8 mouse cellular contexts compared by ENCODE assay signal in genomic region chr9:114887699-114888098, GRCm38 (mm10). TPM values are rescaled to one million over a fixed set of nuclear protein-coding genes. Genes with fewer than 3 reads are reported as not detected.
DNase-seq lines count a peak whose midpoint lies in the region; ATAC-seq lines count a peak whose summit lies in the region.

No protein-coding gene starts in this region.

- peaks cover 11% of the 10 kb centered on the region; the same call in 1 of the 2 replicates for H3K4me1 ChIP-seq in midbrain, embryonic 10.5 days
- no peaks in the 10 kb centered on the region for H3K4me1 ChIP-seq in midbrain, embryonic 13.5 days (replicated peaks)
- H3K4me1 ChIP-seq in embryonic facial prominence, embryonic 11.5 days (ENCODE audit: control insufficient read depth, insufficient read depth, low read length) = no peaks in the 10 kb centered on the region

- DNase-seq in cerebellum, postnatal 14 days = peak; percentile 43 to 75
- DNase-seq in midbrain, embryonic 10.5 days (ENCODE audit: low spot score) = peak; percentile 27
- DNase-seq in embryonic facial prominence, embryonic 11.5 days (ENCODE audit: low spot score) = peak; percentile 37
- peak; percentile 32 for DNase-seq in naive thymus-derived CD4-positive, alpha-beta T cell, adult 2 months (ENCODE audit: low read depth)
- no peak for DNase-seq in layer of hippocampus, adult 11-12 months (ENCODE audit: low spot score)
- no peak for DNase-seq in right cerebral cortex, postnatal 4 days

- H3K4me2 ChIP-seq in midbrain, embryonic 13.5 days (replicated peaks) = no peak overlapping the region
- no peak overlapping the region for H3K4me2 ChIP-seq in embryonic facial prominence, embryonic 11.5 days (ENCODE audit: low read depth, low read length)

- H3K27ac ChIP-seq in midbrain, embryonic 10.5 days (replicated peaks) = no peak overlapping the region
- no peak overlapping the region for H3K27ac ChIP-seq in midbrain, embryonic 13.5 days
- no peak overlapping the region for H3K27ac ChIP-seq in embryonic facial prominence, embryonic 11.5 days (replicated peaks; ENCODE audit: low read depth, low read length)

- H3K4me3 ChIP-seq in midbrain, embryonic 10.5 days = no peak overlapping the region
- no peak overlapping the region for H3K4me3 ChIP-seq in midbrain, embryonic 13.5 days (replicated peaks)
- H3K4me3 ChIP-seq in embryonic facial prominence, embryonic 11.5 days (ENCODE audit: low read depth, low read length) = no peak overlapping the region

- H3K36me3 ChIP-seq in midbrain, embryonic 10.5 days = no peaks in the 10 kb centered on the region
- no peaks in the 10 kb centered on the region for H3K36me3 ChIP-seq in midbrain, embryonic 13.5 days
- no peaks in the 10 kb centered on the region for H3K36me3 ChIP-seq in embryonic facial prominence, embryonic 11.5 days (replicated peaks; ENCODE audit: control insufficient read depth, insufficient read depth, low read depth, low read length)

- no peaks in the 10 kb centered on the region for H3K27me3 ChIP-seq in midbrain, embryonic 10.5 days (ENCODE audit: low read depth, poor library complexity, severe bottlenecking)
- H3K27me3 ChIP-seq in midbrain, embryonic 13.5 days = no peaks in the 10 kb centered on the region
- H3K27me3 ChIP-seq in embryonic facial prominence, embryonic 11.5 days (ENCODE audit: control insufficient read depth, insufficient read depth, low read length) = no peaks in the 10 kb centered on the region

- no peak overlapping the region for H3K9ac ChIP-seq in midbrain, embryonic 13.5 days (replicated peaks)
- no peak overlapping the region for H3K9ac ChIP-seq in embryonic facial prominence, embryonic 11.5 days (replicated peaks; ENCODE audit: low read length)

- 87% methylated on average over 3 of the region's 3 CpGs for WGBS in midbrain, embryonic 10.5 days
- WGBS in midbrain, embryonic 13.5 days = 91% methylated on average over 3 of the region's 3 CpGs
- WGBS in embryonic facial prominence, embryonic 11.5 days = 90% methylated on average over 3 of the region's 3 CpGs

- no peak for ATAC-seq in cerebellum, adult (ENCODE audit: insufficient number of reproducible peaks, low FRiP score, low TSS enrichment)
- no peak for ATAC-seq in midbrain, embryonic 13.5 days
- no peak for ATAC-seq in embryonic facial prominence, embryonic 11.5 days (replicated peaks; ENCODE audit: insufficient number of reproducible peaks, low FRiP score, low TSS enrichment, low read depth)

- H3K9me3 ChIP-seq in midbrain, embryonic 10.5 days (replicated peaks) = no peaks in the 10 kb centered on the region; the same call in 1 of the 2 replicates
- no peaks in the 10 kb centered on the region for H3K9me3 ChIP-seq in midbrain, embryonic 13.5 days
- no peaks in the 10 kb centered on the region for H3K9me3 ChIP-seq in embryonic facial prominence, embryonic 11.5 days (replicated peaks; ENCODE audit: control insufficient read depth, low read length)

RNA-seq across cellular contexts. Expression of gene Cmtm8, which starts 43.7 kb away (rescaled TPM):
- 21.7 and 32.1 TPM in 2 replicates for polyA plus RNA-seq in midbrain, embryonic 10.5 days (2016; fragmentation: Nextera tagmentation; extraction: Ambion mirVana)
- 7.7 and 9.1 TPM in 2 replicates for polyA plus RNA-seq in midbrain, embryonic 13.5 days (2015; fragmentation: Nextera tagmentation; extraction: Ambion mirVana)
- 17.3 and 19.3 TPM in 2 replicates for polyA plus RNA-seq in embryonic facial prominence, embryonic 11.5 days (2014; fragmentation: Nextera tagmentation; extraction: Ambion mirVana)

RNA-seq across cellular contexts. Expression of gene Gpd1l, which starts 46.1 kb away (rescaled TPM):
- polyA plus RNA-seq in midbrain, embryonic 10.5 days (2016; fragmentation: Nextera tagmentation; extraction: Ambion mirVana) = 13.6 and 15.2 TPM in 2 replicates
- polyA plus RNA-seq in midbrain, embryonic 13.5 days (2015; fragmentation: Nextera tagmentation; extraction: Ambion mirVana) = 17.1 and 18.2 TPM in 2 replicates
- 7.6 and 10.0 TPM in 2 replicates for polyA plus RNA-seq in embryonic facial prominence, embryonic 11.5 days (2014; fragmentation: Nextera tagmentation; extraction: Ambion mirVana)

Comparison
In these comparisons a context has a peak if more than half of its experiments do, and no peak if none do; other contexts are left out.
1. DNase-seq: peak in cerebellum, postnatal 14 days (2 of 2), midbrain, embryonic 10.5 days (single experiment), embryonic facial prominence, embryonic 11.5 days (single experiment) and naive thymus-derived CD4-positive, alpha-beta T cell, adult 2 months (single experiment); none in layer of hippocampus, adult 11-12 months (single experiment) and right cerebral cortex, postnatal 4 days (single experiment).